Mouse (Mus musculus) liver, embryonic 14 days (tissue): Measurements from ENCODE around the gene Nap1l4. TPM values are rescaled to one million over a fixed set of nuclear protein-coding genes. Genes with fewer than 3 reads are reported as not detected.

ENCODE experiments used
- polyA plus RNA-seq: library from polyadenylated mRNA; depleted of rRNA; stranded (reverse); fragments of >200 nt; gene quantifications from 2 replicates; pipeline ENCODE4 v1.2.3, GENCODE M21; 2012; rRNA removed

The Nap1l4 gene
- polyA plus RNA-seq: 56.1 and 62.1 TPM in 2 replicates

DNA sequence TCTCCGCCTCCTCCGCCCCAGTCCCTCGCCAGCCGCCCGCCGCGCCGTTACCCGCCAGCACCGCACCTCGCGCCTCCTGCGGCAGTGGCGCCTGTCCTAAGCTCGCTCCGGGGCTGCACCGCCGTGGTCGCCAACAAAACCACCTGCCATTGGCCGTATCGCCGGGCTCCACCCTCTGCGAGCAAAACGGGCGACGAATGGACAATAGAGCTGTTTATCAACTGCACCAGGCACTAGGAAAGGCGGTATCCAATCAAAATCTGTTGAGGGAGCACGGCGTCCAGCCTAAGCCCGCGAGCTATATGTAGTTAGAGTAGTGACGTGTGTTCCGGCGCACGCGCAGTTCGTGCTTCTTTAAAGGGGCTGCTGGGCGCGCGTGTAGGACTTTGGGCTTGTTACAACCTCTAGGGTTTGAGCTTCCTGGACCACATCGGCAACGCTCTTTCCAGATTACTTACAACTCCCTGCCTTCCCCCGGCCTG lies at the start of gene Nap1l4:
Gene Nap1l4 (minus strand): TSS at position 131 of the 482 bp plus-strand sequence.

GRCm38 (mm10) chr7:143502418-143503200 lies 46.3 kb downstream of the Nap1l4 start, which contains the start of gene Phlda2:
Gene Phlda2, minus strand, starts transcription at chr7:143503150.

GRCm38 (mm10) chr7:143473347-143474101 lies 75.4 kb downstream of the Nap1l4 start, which contains the start of gene Slc22a18:
Gene Slc22a18, plus strand, starts transcription at chr7:143473736.

Other genes with a start within 250 kb of the Nap1l4 start
- 68.9 and 92.8 TPM in 2 replicates for gene Cdkn1c, start 88.1 kb downstream of the Nap1l4 start, polyA plus RNA-seq
- gene Slc22a18, start 75.4 kb downstream of the Nap1l4 start, polyA plus RNA-seq: 6.9 and 7.6 TPM in 2 replicates
- gene Phlda2, start 46.0 kb downstream of the Nap1l4 start, polyA plus RNA-seq: 14.9 and 20.6 TPM in 2 replicates
- 36.8 and 43.1 TPM in 2 replicates for gene Cars, start 51.0 kb upstream of the Nap1l4 start, polyA plus RNA-seq
- gene Tnfrsf26, start 79.6 kb upstream of the Nap1l4 start, polyA plus RNA-seq: 0.27 and 0.39 TPM in 2 replicates
- gene Tnfrsf22, start 100.6 kb upstream of the Nap1l4 start, polyA plus RNA-seq: 0.60 and 0.70 TPM in 2 replicates
- 0.25 and 0.29 TPM in 2 replicates for gene Tnfrsf23, start 136.8 kb upstream of the Nap1l4 start, polyA plus RNA-seq
- gene Osbpl5, start 207.9 kb upstream of the Nap1l4 start, polyA plus RNA-seq: 1.6 and 2.0 TPM in 2 replicates
- 0.03 TPM in 1 of 2 replicates, not detected in the other for gene Mrgprg, start 217.9 kb upstream of the Nap1l4 start, polyA plus RNA-seq
- gene Mrgpre, start 235.4 kb upstream of the Nap1l4 start, polyA plus RNA-seq: 0.19 and 0.29 TPM in 2 replicates